Mouse (Mus musculus): ENCODE data around the gene Apom. TPM values are rescaled to one million over a fixed set of nuclear protein-coding genes. Genes with fewer than 3 reads are reported as not detected.

The Apom gene
- 0.12 and 0.18 TPM in 2 replicates for polyA plus RNA-seq (2012; rRNA removed)

DNA sequence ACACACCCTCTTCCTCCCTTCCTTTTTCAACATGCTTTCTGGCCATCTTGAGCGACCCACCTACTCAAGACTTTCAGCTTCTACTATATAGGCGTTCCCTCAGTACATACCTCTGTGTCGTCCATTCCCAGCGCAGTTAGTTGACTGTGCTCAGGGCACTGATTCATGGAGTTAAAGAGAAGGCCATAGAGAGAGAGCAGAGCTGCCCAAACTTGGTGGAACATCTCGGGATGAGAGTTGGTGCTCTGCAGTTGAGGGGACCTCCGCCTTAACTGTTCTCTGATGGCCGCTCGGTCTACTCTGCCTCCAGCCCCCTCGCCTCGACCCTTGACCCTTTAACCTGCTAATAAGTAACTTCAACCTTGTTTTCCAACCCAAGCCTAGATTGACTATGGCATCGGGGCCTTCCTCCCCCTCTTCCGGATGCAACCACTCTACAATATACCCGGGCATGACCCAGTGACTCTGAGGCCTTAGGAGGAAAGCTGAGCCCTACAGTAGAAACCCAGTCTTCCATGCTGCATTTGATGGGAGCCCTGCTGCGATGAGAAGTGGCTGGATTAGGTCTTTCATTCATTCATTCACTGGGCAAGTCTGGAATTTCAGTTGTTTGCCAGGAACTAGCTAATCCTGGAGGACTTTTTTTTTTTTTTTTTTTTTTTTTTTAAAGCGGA is at the start of gene Apom:
Gene Apom (minus strand): TSS at position 551 of the 674 bp plus-strand sequence.
- Histone ChIP-seq H3K27me3 (ENCODE audit: control insufficient read depth, insufficient read depth, low read length) (no peaks in the 10 kb centered on the region), H3K36me3 (ENCODE audit: control insufficient read depth, insufficient read depth, low read length) (peaks cover 2% of the 10 kb centered on the region; the same call in 1 of the 2 replicates), H3K4me1 (ENCODE audit: control insufficient read depth, insufficient read depth, insufficient read length) (peaks cover 10% of the 10 kb centered on the region; the same call in 1 of the 2 replicates), H3K4me3 (ENCODE audit: extremely low read depth, insufficient read depth, insufficient read length) (no peak within 1 kb of the TSS), H3K27ac (ENCODE audit: insufficient read depth, low read length) (no peak within 1 kb of the TSS)
- no peak for TF ChIP-seq CTCF (IDR thresholded peaks at IDR 0.05; ENCODE audit: extremely low read depth, insufficient read depth, insufficient read length, insufficient replicate concordance)
- TF ChIP-seq POLR2A (IDR thresholded peaks at IDR 0.05; ENCODE audit: low read depth, low read length): no peak
- DNase-seq (ENCODE audit: low read depth in 1 of 2, low spot score in 2 of 2): no peak
- WGBS: 88% methylated on average over 15 of the region's 15 CpGs

- Histone ChIP-seq H3K36me3 (ENCODE audit: control insufficient read depth, insufficient read depth, low read length) (no peaks in the 10 kb centered on the region), H3K4me1 (ENCODE audit: control insufficient read depth, insufficient read depth, insufficient read length) (peaks cover 11% of the 10 kb centered on the region; the same call in 1 of the 2 replicates), H3K27me3 (ENCODE audit: control insufficient read depth, insufficient read depth, low read length) (no peaks in the 10 kb centered on the region), H3K4me3 (ENCODE audit: extremely low read depth, insufficient read depth, insufficient read length) (no peak overlapping the region), H3K27ac (ENCODE audit: insufficient read depth, low read length) (no peak overlapping the region; the same call in 1 of the 2 replicates)
- TF ChIP-seq CTCF (IDR thresholded peaks at IDR 0.05; ENCODE audit: extremely low read depth, insufficient read depth, insufficient read length, insufficient replicate concordance) (no peak), POLR2A (IDR thresholded peaks at IDR 0.05; ENCODE audit: low read depth, low read length) (no peak)
- 80% methylated on average over 5 of the region's 5 CpGs for whole genome bisulfite sequencing
- DNase-seq (ENCODE audit: low read depth in 1 of 2, low spot score in 2 of 2): no peak
These were observed 48.2 kb upstream of the Apom start for GRCm38 (mm10) chr17:35180093-35180492.

DNA sequence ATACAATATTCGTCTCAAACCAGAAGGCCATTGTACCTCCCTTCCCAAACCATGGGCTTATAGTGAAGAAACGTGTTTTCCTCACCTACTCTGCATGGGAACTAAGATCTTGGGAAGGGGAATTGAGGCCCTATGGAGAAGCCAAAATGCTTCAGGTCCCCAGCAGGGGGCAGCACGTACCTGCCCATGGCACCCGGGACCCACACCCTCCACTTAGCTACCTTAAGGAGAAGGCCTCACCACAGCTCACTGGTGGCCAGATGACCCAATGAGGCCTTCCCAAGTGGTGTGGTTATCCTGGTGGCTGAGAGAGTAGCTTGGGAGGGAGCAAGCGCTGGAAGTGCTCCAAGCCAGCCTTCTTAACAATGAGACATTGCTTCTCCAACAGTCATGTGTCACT is 46.7 kb upstream of the Apom start:
- TF ChIP-seq CTCF (IDR thresholded peaks at IDR 0.05; ENCODE audit: extremely low read depth, insufficient read depth, insufficient read length, insufficient replicate concordance) (peak; percentile 99), POLR2A (IDR thresholded peaks at IDR 0.05; ENCODE audit: low read depth, low read length) (no peak)
- Histone ChIP-seq H3K4me1 (ENCODE audit: control insufficient read depth, insufficient read depth, insufficient read length) (peaks cover 16% of the 10 kb centered on the region), H3K36me3 (ENCODE audit: control insufficient read depth, insufficient read depth, low read length) (no peaks in the 10 kb centered on the region), H3K4me3 (ENCODE audit: extremely low read depth, insufficient read depth, insufficient read length) (no peak overlapping the region), H3K27ac (ENCODE audit: insufficient read depth, low read length) (no peak overlapping the region), H3K27me3 (ENCODE audit: control insufficient read depth, insufficient read depth, low read length) (no peaks in the 10 kb centered on the region)
- 14% methylated on average over 5 of the region's 5 CpGs for WGBS
- DNase-seq (ENCODE audit: low read depth in 1 of 2, low spot score in 2 of 2): peak in 1 of 2 experiments; percentile 79

GRCm38 (mm10) chr17:35175968-35176367 is 44.1 kb upstream of the Apom start, which contains the start of gene Aif1:
TSS of gene Aif1 (minus strand) at chr17:35176068.
- WGBS: 82% methylated on average over 2 of the region's 2 CpGs

GRCm38 (mm10) chr17:35175382-35175781 is 43.5 kb upstream of the Apom start:
- 26% methylated on average over 6 of the region's 6 CpGs for WGBS
- no peaks in the 10 kb centered on the region for H3K36me3 ChIP-seq (ENCODE audit: control insufficient read depth, insufficient read depth, low read length)
- H3K27ac ChIP-seq (ENCODE audit: insufficient read depth, low read length): peak overlapping the region; percentile 49
- H3K4me3 ChIP-seq (ENCODE audit: extremely low read depth, insufficient read depth, insufficient read length): no peak overlapping the region
- peak in 1 of 2 experiments; percentile 49 for DNase-seq (ENCODE audit: low read depth in 1 of 2, low spot score in 2 of 2)
- TF ChIP-seq CTCF (IDR thresholded peaks at IDR 0.05; ENCODE audit: extremely low read depth, insufficient read depth, insufficient read length, insufficient replicate concordance) (no peak), POLR2A (IDR thresholded peaks at IDR 0.05; ENCODE audit: low read depth, low read length) (no peak)
- peaks cover 37% of the 10 kb centered on the region for H3K4me1 ChIP-seq (ENCODE audit: control insufficient read depth, insufficient read depth, insufficient read length)
- H3K27me3 ChIP-seq (ENCODE audit: control insufficient read depth, insufficient read depth, low read length): no peaks in the 10 kb centered on the region

More at GRCm38 (mm10) chr17:35175968-35176367, 44.1 kb upstream of the Apom start, which contains the start of gene Aif1:
- no peak within 1 kb of the TSS for H3K4me3 ChIP-seq (ENCODE audit: extremely low read depth, insufficient read depth, insufficient read length)
- H3K36me3 ChIP-seq (ENCODE audit: control insufficient read depth, insufficient read depth, low read length): no peaks in the 10 kb centered on the region
- peaks cover 37% of the 10 kb centered on the region for H3K4me1 ChIP-seq (ENCODE audit: control insufficient read depth, insufficient read depth, insufficient read length)
- peak within 1 kb of the TSS; percentile 50 for H3K27ac ChIP-seq (ENCODE audit: insufficient read depth, low read length)
- TF ChIP-seq POLR2A (IDR thresholded peaks at IDR 0.05; ENCODE audit: low read depth, low read length) (no peak), CTCF (IDR thresholded peaks at IDR 0.05; ENCODE audit: extremely low read depth, insufficient read depth, insufficient read length, insufficient replicate concordance) (no peak)
- no peaks in the 10 kb centered on the region for H3K27me3 ChIP-seq (ENCODE audit: control insufficient read depth, insufficient read depth, low read length)
- no peak for DNase-seq (ENCODE audit: low read depth in 1 of 2, low spot score in 2 of 2)

DNA sequence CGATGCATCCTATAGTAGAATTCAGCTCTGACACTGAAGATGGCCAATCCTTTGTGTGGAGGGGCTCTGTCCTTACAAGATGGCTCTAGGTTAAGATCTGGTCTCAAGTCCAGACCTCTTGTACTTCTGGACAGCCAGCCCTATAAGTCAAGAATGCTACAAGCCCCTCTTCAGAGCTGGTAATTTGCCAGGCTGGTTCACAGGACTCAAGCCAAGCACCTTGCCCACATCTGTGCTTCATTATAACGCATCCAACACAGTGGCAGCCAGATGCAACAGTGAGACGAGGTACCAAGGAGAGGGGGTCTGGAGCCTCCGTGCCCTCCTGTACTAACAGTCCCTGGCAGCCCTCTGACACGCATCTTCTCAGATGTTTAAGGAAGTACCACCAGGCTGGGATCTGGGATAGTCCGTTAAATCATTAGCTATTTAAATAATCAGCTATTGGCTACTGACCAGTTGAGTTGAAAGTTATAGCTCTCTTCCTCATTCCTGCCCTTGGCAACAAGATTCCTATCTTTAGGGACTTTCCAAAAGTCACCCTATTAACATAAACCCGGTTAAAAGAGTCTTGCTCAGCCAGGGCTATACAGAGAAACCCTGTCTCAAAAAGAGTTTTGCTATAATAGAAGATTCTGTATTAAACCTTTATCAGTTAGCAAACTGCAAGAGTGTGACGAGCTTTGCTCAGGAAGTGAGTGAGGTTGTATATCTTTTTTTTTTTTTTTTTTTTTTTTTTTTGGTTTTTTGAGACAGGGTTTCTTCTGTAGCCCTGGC is 42.5 kb upstream of the Apom start:
- peak overlapping the region; percentile 89 for H3K27ac ChIP-seq (ENCODE audit: insufficient read depth, low read length)
- DNase-seq (ENCODE audit: low read depth in 1 of 2, low spot score in 2 of 2): no peak
- H3K36me3 ChIP-seq (ENCODE audit: control insufficient read depth, insufficient read depth, low read length): no peaks in the 10 kb centered on the region
- WGBS: 53% methylated on average over 8 of the region's 8 CpGs
- H3K27me3 ChIP-seq (ENCODE audit: control insufficient read depth, insufficient read depth, low read length): no peaks in the 10 kb centered on the region
- H3K4me1 ChIP-seq (ENCODE audit: control insufficient read depth, insufficient read depth, insufficient read length): peaks cover 37% of the 10 kb centered on the region
- TF ChIP-seq CTCF (IDR thresholded peaks at IDR 0.05; ENCODE audit: extremely low read depth, insufficient read depth, insufficient read length, insufficient replicate concordance) (no peak), POLR2A (IDR thresholded peaks at IDR 0.05; ENCODE audit: low read depth, low read length) (no peak)
- no peak overlapping the region for H3K4me3 ChIP-seq (ENCODE audit: extremely low read depth, insufficient read depth, insufficient read length)

Measured in spleen, adult 2 months (tissue).